Mouse (Mus musculus): ENCODE results near the gene Litaf. TPM values are rescaled to one million over a fixed set of nuclear protein-coding genes. Genes with fewer than 3 reads are reported as not detected.

Litaf gene
- polyA plus RNA-seq, 1 experiment from 2014 or later = 88.9 TPM

- no peak overlapping the region for H3K4me2 ChIP-seq (ENCODE audit: low read depth, low read length)
- H3K4me1 ChIP-seq (ENCODE audit: control insufficient read depth, insufficient read depth, low read length) = peaks cover 27% of the 10 kb centered on the region
- DNase-seq (ENCODE audit: low spot score) (no peak), ATAC-seq (ENCODE audit: low read depth) (no peak)
- no peak overlapping the region for H3K4me3 ChIP-seq (ENCODE audit: low read depth, low read length)
- 87% methylated on average over 4 of the region's 5 CpGs for WGBS
- no peaks in the 10 kb centered on the region for H3K27me3 ChIP-seq (replicated peaks; ENCODE audit: control insufficient read depth, insufficient read depth, low read length)
- no peak overlapping the region for H3K9ac ChIP-seq (ENCODE audit: low read depth, low read length)
- no peak overlapping the region for H3K27ac ChIP-seq (replicated peaks; ENCODE audit: low read depth, low read length)
- peaks cover 53% of the 10 kb centered on the region for H3K36me3 ChIP-seq (ENCODE audit: control insufficient read depth, insufficient read depth, low read length)
- H3K9me3 ChIP-seq (ENCODE audit: control insufficient read depth, low read length) = no peaks in the 10 kb centered on the region
Observed at GRCm38 (mm10) chr16:11071176-11071575, 5.2 kb upstream of the Litaf start.

- Histone ChIP-seq H3K4me1 (ENCODE audit: control insufficient read depth, insufficient read depth, low read length) (peaks cover 27% of the 10 kb centered on the region), H3K4me2 (ENCODE audit: low read depth, low read length) (0 out of 2 replicates have a peak overlapping the region, but pooled peaks have one; percentile 8)
- DNase-seq (ENCODE audit: low spot score) = no peak
Observed at GRCm38 (mm10) chr16:11069710-11070420, 3.9 kb upstream of the Litaf start.

DNA sequence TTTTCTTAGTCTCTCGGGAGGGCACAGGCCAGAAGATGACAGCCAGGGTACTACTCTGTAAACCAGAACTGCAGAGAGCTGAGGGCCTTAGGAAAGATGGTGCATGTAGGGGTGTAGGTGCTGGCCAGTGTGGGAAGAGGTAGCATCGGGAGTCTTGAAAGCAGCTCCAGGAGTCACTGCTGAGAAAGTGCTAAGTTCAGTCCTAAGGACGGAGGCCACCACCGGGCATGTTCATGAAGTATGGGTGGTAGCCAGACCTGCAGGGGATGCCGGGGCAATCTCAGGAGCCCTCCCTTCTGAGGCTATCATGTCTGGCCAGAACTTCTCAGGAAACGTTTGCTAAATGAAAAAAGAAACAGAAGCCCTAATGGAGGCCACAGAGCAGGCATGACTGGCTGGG lies 3.3 kb upstream of the Litaf start:
- DNase-seq (ENCODE audit: low spot score) (no peak), ATAC-seq (ENCODE audit: low read depth) (no peak)
- Histone ChIP-seq H3K9me3 (ENCODE audit: control insufficient read depth, low read length) (no peaks in the 10 kb centered on the region), H3K4me3 (ENCODE audit: low read depth, low read length) (no peak overlapping the region), H3K9ac (ENCODE audit: low read depth, low read length) (no peak overlapping the region), H3K27me3 (replicated peaks; ENCODE audit: control insufficient read depth, insufficient read depth, low read length) (no peaks in the 10 kb centered on the region), H3K4me1 (ENCODE audit: control insufficient read depth, insufficient read depth, low read length) (peaks cover 27% of the 10 kb centered on the region), H3K4me2 (ENCODE audit: low read depth, low read length) (no peak overlapping the region), H3K27ac (replicated peaks; ENCODE audit: low read depth, low read length) (no peak overlapping the region), H3K36me3 (ENCODE audit: control insufficient read depth, insufficient read depth, low read length) (peaks cover 34% of the 10 kb centered on the region)
- WGBS = 78% methylated on average over 6 of the region's 6 CpGs

More at GRCm38 (mm10) chr16:11069710-11070420, 3.9 kb upstream of the Litaf start:
- Histone ChIP-seq H3K27ac (replicated peaks; ENCODE audit: low read depth, low read length) (no peak overlapping the region), H3K9me3 (ENCODE audit: control insufficient read depth, low read length) (no peaks in the 10 kb centered on the region), H3K36me3 (ENCODE audit: control insufficient read depth, insufficient read depth, low read length) (peaks cover 40% of the 10 kb centered on the region), H3K27me3 (replicated peaks; ENCODE audit: control insufficient read depth, insufficient read depth, low read length) (no peaks in the 10 kb centered on the region), H3K9ac (ENCODE audit: low read depth, low read length) (no peak overlapping the region), H3K4me3 (ENCODE audit: low read depth, low read length) (no peak overlapping the region)
- no peak for ATAC-seq (ENCODE audit: low read depth)
- 72% methylated on average over 7 of the region's 7 CpGs for WGBS

- H3K27me3 ChIP-seq (replicated peaks; ENCODE audit: control insufficient read depth, insufficient read depth, low read length) = no peaks in the 10 kb centered on the region
- H3K4me1 ChIP-seq (ENCODE audit: control insufficient read depth, insufficient read depth, low read length) = peaks cover 27% of the 10 kb centered on the region
- H3K36me3 ChIP-seq (ENCODE audit: control insufficient read depth, insufficient read depth, low read length) = peaks cover 28% of the 10 kb centered on the region
- H3K4me2 ChIP-seq (ENCODE audit: low read depth, low read length) = peak overlapping the region; percentile 60
- no peak for DNase-seq (ENCODE audit: low spot score)
- 90% methylated on average over 3 of the region's 3 CpGs for WGBS
- H3K27ac ChIP-seq (replicated peaks; ENCODE audit: low read depth, low read length) = no peak overlapping the region
- no peak overlapping the region for H3K4me3 ChIP-seq (ENCODE audit: low read depth, low read length)
- ATAC-seq (ENCODE audit: low read depth) = no peak
- no peaks in the 10 kb centered on the region for H3K9me3 ChIP-seq (ENCODE audit: control insufficient read depth, low read length)
- peak overlapping the region; percentile 94; the same call in 1 of the 2 replicates for H3K9ac ChIP-seq (ENCODE audit: low read depth, low read length)
Observed at GRCm38 (mm10) chr16:11068666-11069065, 2.7 kb upstream of the Litaf start.

DNA sequence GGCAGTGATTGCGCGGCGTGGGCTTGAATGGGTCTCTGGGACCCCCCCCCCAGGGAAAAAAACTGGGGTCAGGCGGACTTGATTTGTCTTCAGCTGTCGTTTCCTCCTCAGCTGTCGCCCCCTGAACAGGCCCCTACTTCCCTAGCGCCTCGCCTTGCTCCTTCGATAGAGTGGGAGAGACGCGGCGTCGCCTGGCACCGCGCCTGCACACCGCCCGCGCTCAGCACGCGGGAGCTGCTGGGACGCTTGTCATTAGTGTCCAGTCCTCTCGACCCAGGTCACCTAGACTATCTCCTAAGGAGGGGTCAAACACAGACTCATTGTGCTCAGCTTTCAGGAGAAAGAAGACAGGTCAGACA lies 855 bp upstream of the Litaf start:
- Histone ChIP-seq H3K9ac (ENCODE audit: low read depth, low read length) (peak overlapping the region; percentile 94), H3K27me3 (replicated peaks; ENCODE audit: control insufficient read depth, insufficient read depth, low read length) (no peaks in the 10 kb centered on the region), H3K36me3 (ENCODE audit: control insufficient read depth, insufficient read depth, low read length) (peaks cover 10% of the 10 kb centered on the region), H3K4me3 (ENCODE audit: low read depth, low read length) (peak overlapping the region; percentile 84), H3K4me2 (ENCODE audit: low read depth, low read length) (peak overlapping the region; percentile 60), H3K9me3 (ENCODE audit: control insufficient read depth, low read length) (no peaks in the 10 kb centered on the region), H3K27ac (replicated peaks; ENCODE audit: low read depth, low read length) (peak overlapping the region; percentile 92), H3K4me1 (ENCODE audit: control insufficient read depth, insufficient read depth, low read length) (peaks cover 40% of the 10 kb centered on the region)
- 0% methylated on average over 20 of the region's 22 CpGs for WGBS
- ATAC-seq (ENCODE audit: low read depth) (peak; percentile 24; the same call in 1 of the 2 replicates), DNase-seq (ENCODE audit: low spot score) (peak; percentile 89)

DNA sequence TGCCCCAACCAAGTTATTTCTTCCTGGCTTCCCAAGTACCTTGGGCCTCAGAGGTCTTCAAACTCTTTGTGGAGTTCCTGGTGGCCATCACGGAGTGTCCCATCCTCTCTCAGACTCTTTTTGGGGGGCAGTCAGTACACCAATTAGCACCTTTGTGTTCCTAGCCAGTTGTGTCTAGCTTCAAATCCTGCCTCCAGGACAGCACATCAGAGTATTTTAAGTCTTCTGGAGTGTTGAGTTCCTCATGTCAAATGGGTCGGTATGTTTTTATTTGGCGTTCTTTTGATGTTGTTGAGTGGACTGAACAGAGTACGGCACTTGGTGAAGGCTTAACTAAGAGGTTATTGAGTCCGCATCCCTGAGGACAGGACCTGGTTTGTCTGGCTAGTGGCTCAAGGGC lies 526 bp downstream of the Litaf start:
- Histone ChIP-seq H3K9ac (ENCODE audit: low read depth, low read length) (peak overlapping the region; percentile 94), H3K4me2 (ENCODE audit: low read depth, low read length) (peak overlapping the region; percentile 55), H3K27ac (replicated peaks; ENCODE audit: low read depth, low read length) (0 out of 2 replicates have a peak overlapping the region, but pooled peaks have one; percentile 13), H3K4me3 (ENCODE audit: low read depth, low read length) (peak overlapping the region; percentile 84), H3K36me3 (ENCODE audit: control insufficient read depth, insufficient read depth, low read length) (no peaks in the 10 kb centered on the region), H3K4me1 (ENCODE audit: control insufficient read depth, insufficient read depth, low read length) (peaks cover 40% of the 10 kb centered on the region), H3K27me3 (replicated peaks; ENCODE audit: control insufficient read depth, insufficient read depth, low read length) (no peaks in the 10 kb centered on the region), H3K9me3 (ENCODE audit: control insufficient read depth, low read length) (no peaks in the 10 kb centered on the region)
- DNase-seq (ENCODE audit: low spot score) (no peak), ATAC-seq (ENCODE audit: low read depth) (no peak)
- WGBS = 63% methylated on average over 5 of the region's 5 CpGs

DNA sequence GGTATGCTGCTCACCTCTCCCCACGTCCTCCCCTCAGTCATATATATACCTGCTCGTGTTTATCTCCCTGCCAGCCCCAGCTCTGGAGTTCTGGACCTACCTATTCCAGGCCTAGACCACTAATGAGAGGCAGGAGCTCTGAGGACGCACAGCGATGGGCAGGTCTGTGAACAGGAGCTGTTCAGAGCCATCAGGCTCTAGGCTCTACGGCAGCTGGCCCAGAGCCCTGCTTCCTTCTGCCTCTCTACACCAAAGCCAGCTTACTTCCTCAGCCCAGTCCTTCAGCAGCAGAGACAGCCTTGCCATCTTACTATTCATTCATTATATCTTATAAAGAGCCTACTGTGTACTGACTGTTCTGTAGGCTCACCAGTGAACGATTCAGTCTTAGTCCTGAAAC lies 1.2 kb downstream of the Litaf start:
- Histone ChIP-seq H3K4me3 (ENCODE audit: low read depth, low read length) (no peak overlapping the region), H3K4me1 (ENCODE audit: control insufficient read depth, insufficient read depth, low read length) (peaks cover 35% of the 10 kb centered on the region), H3K36me3 (ENCODE audit: control insufficient read depth, insufficient read depth, low read length) (no peaks in the 10 kb centered on the region), H3K9ac (ENCODE audit: low read depth, low read length) (no peak overlapping the region), H3K27me3 (replicated peaks; ENCODE audit: control insufficient read depth, insufficient read depth, low read length) (no peaks in the 10 kb centered on the region), H3K27ac (replicated peaks; ENCODE audit: low read depth, low read length) (no peak overlapping the region), H3K4me2 (ENCODE audit: low read depth, low read length) (no peak overlapping the region), H3K9me3 (ENCODE audit: control insufficient read depth, low read length) (no peaks in the 10 kb centered on the region)
- DNase-seq (ENCODE audit: low spot score) (no peak), ATAC-seq (ENCODE audit: low read depth) (no peak)
- WGBS = 82% methylated on average over 6 of the region's 6 CpGs

DNA sequence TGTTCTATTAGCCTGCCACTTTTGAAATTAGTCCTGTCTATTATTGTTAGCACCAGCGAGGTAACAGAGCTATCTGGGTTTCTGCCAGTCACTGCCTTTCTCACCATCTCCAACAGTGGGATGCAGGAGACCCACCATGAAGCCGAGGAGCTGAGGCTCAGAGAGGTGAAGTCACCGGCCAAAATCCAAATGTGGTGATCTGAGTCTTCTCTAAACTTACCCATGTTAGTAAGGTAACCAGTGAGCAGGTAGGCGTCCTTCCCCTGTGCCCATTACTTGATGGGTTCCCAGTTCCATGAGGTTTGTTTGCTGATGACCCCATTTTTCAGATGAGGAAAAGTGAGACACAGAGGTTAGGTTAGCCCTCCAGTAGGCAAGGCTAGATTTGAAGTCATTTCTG lies 1.6 kb downstream of the Litaf start:
- ATAC-seq (ENCODE audit: low read depth) = no peak
- peaks cover 31% of the 10 kb centered on the region for H3K4me1 ChIP-seq (ENCODE audit: control insufficient read depth, insufficient read depth, low read length)

More for the DNA sequence above, 1.6 kb downstream of the Litaf start:
- Histone ChIP-seq H3K36me3 (ENCODE audit: control insufficient read depth, insufficient read depth, low read length) (no peaks in the 10 kb centered on the region), H3K4me2 (ENCODE audit: low read depth, low read length) (no peak overlapping the region), H3K9ac (ENCODE audit: low read depth, low read length) (no peak overlapping the region), H3K4me3 (ENCODE audit: low read depth, low read length) (no peak overlapping the region), H3K27ac (replicated peaks; ENCODE audit: low read depth, low read length) (no peak overlapping the region), H3K9me3 (ENCODE audit: control insufficient read depth, low read length) (no peaks in the 10 kb centered on the region), H3K27me3 (replicated peaks; ENCODE audit: control insufficient read depth, insufficient read depth, low read length) (no peaks in the 10 kb centered on the region)
- 91% methylated on average over 4 of the region's 4 CpGs for WGBS
- DNase-seq (ENCODE audit: low spot score) = no peak
